Mouse (Mus musculus): Measurements from ENCODE around the gene Pgls.
A peak's percentile ranks its signal among the peaks of the same experiment; 100 is the strongest.

Gene Pgls

DNA sequence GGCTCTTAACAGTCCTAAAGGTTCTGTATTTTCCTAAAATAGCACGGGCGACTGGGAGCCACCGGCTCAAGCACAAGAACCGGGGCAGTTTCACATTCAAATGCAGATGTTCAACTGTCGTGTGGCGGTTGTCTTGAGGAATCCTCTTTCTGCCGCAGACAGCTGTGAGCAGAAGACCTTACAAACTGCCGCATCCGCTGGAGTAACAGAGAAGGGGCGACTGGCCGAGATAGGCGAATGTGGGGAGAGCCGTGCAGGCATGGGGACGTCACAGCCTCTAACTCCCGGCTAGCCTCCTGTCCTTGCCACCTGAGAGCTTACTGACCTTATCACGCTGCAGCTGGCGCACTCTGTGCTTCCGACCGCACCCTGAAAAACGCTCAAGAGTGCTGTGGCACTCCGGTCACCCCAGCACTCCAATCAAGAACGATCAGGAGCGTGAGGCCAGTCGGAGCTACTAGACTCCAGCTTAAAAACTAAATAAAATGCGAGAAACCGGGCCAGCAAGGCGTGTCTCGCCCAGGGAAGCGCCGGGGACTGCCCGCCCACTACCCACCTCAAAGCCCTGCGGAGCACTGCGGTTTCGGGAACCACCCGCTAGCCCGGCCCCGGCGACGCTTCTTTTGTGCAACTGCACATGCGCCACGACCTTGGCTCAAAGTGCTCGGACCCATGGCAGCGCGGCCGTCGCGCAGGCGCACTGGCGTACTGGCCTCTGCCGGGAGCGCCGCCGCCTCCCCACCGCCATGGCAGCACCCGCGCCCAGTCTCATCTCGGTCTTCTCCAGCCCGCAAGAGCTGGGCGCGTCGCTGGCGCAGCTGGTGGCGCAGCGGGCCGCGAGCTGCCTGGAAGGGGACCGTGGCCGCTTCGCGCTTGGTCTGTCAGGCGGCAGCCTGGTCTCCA, at the start of gene Pgls:
Pgls (plus strand) TSS at position 706 of the 903 bp plus-strand sequence.
- DNase-seq (ENCODE audit: low spot score), result peak; percentile 94

- peak; percentile 71 for DNase-seq (ENCODE audit: low spot score)
These were observed 49.2 kb upstream of the Pgls start, which contains the start of gene Mvb12a for GRCm38 (mm10) chr8:71542632-71543343. Gene Mvb12a (plus strand): TSS chr8:71542922.

DNA sequence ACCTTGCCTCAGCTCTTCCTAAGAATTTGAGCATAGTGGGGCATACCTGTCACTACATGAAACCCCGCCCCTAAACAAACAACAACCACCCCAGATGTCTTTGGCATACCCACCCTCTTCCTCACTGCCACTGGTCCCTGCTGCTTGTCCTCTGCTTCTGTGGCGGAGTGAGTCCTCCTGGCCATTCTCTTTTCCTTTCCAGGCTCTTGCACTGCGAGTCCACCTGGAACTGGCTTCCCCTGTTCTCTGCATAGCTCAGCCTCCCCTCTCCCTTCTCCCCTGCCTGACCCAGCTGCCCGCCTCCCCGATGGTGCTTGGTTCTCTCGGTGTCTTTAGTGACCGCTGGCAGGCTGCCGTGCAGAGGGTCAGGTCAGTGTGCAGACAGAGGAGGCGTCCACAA, 48.2 kb upstream of the Pgls start:
- no peak for DNase-seq (ENCODE audit: low spot score)

- no peak for DNase-seq (ENCODE audit: low spot score)
These were observed 46.9 kb upstream of the Pgls start for GRCm38 (mm10) chr8:71545053-71545452.

GRCm38 (mm10) chr8:71547590-71547989, 44.4 kb upstream of the Pgls start:
- DNase-seq (ENCODE audit: low spot score), result no peak

GRCm38 (mm10) chr8:71550754-71551153, 41.2 kb upstream of the Pgls start:
- DNase-seq (ENCODE audit: low spot score), result no peak

DNA sequence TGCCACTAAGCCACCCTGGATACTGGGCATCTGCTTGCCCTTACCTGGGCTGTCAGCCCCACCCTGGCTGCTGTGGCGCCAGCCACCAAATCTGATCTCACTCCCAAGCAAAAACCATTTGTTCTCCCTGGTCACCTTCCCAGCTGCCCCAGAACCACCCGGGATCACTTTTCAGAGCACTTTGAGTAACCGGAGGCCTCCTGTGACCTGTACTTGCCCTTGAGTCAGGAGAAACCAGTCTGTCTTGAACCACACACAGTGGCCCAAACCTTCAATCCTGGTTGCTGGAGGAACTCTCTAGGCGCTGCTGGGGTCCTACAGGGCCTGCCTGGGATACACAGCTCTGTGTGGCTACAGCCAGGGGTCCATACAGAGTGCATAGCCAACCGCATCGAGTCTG, 39.2 kb upstream of the Pgls start:
- DNase-seq (ENCODE audit: low spot score), result no peak

GRCm38 (mm10) chr8:71554001-71554400, 38.0 kb upstream of the Pgls start:
- no peak for DNase-seq (ENCODE audit: low spot score)

- no peak for DNase-seq (ENCODE audit: low spot score)
These were observed 37.3 kb upstream of the Pgls start for GRCm38 (mm10) chr8:71554644-71555043.

GRCm38 (mm10) chr8:71558071-71558957, 33.7 kb upstream of the Pgls start, which contains the start of gene Tmem221:
Gene Tmem221 (minus strand): TSS chr8:71558871.
- no peak for DNase-seq (ENCODE audit: low spot score)

DNA sequence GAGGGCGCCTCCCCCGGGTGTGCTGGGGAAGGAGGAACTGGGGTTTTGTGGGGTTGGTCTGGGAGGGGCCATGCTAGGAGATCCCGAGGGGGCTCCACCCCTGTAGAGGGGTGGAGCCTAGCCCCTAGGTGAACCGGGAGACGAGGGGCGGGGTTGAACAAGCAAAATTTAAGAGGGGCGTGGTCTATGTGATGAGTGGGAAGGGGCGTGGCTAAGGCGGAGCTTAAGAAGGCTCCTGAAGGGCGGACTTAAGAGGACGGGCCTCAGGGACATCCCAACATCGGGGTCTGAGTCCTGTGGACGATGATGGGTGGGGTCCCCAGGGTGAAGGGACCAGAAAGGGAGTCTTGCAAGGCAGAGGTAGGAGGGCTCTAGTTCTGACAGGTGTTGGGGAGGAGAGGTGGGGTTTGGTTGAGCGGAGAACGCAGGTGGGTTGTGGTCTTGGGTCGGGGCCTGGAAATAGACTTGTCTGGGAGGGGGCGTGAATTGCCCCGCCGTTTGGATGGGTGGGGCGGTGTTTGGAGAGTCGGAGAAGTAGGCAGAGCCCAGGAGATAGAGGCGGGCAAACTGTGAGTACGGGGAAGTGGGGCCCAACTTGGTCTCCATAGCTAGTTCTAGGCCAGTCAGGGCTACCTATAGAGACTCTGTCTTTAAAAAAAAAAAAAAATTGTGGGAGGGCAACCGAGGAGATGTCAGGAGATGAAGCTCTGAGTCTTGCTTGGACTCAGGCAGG, 32.9 kb upstream of the Pgls start:
- no peak for DNase-seq (ENCODE audit: low spot score)

- no peak for DNase-seq (ENCODE audit: low spot score)
These were observed 31.9 kb upstream of the Pgls start for GRCm38 (mm10) chr8:71560071-71560470.

DNA sequence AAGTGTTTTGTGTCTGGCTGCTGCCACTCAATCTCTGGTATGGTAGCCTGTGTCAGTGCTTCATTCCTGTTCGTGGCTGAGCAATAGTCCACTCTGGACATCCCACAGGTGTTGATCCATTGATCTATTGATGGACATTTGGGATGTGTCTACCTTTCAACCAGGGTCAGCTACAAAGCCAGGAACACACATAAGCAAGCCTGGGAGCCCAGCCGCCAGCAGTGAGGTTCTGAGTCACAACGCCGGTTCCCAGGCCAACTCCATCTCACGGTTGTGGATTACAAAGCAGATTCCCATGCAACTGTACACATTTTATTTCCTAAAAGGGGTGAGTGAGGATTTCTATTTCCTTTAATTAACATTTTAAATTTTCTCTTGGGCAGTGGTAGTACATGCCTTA, 31.2 kb upstream of the Pgls start:
- no peak for DNase-seq (ENCODE audit: low spot score)

DNA sequence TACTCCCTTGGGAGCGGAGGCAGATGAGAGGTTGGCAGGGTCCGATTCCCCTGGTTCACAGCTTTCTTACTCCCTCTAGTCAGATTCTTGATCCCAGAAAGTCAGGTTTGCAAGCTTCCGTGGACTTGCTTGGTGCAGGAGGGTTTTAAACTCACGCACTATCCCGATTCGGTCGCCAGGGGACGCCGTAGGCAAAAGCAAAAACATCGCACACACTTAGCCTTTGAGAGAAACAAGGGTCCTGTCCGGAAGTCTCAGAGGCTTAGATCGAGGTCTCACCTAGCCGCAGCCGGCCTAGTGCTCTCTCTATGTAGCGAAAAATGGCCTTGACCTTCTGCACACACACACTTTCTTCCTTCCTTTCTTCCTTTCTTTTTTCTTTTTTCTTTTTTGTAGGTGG, 30.6 kb upstream of the Pgls start:
- DNase-seq (ENCODE audit: low spot score), result no peak

- peak; percentile 75 for DNase-seq (ENCODE audit: low spot score)
These were observed 29.2 kb upstream of the Pgls start for GRCm38 (mm10) chr8:71562751-71563150.

- no peak for DNase-seq (ENCODE audit: low spot score)
These were observed 28.0 kb upstream of the Pgls start for GRCm38 (mm10) chr8:71563992-71564391.

DNA sequence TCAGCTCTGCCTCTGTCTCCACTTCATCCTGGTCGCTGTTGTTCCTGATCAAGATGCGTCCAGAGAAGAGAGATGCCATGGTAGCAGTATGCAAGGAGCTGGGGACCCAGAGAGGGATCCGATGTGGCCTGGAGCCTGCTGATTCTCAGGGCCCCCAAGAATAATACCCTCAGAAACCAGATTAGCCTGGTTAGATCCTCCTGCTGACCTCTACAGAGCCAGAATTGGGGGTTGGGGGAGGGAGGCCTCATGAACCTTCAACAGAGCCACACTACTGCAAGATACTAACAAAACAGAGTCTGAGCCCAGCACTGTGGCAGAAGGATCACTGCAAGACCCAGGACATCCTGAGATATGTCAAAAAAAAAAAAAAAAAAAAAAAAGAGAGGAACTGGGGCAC, 25.5 kb upstream of the Pgls start, which contains the start of gene Nxnl1:
Nxnl1 (minus strand) TSS at position 101 of the 400 bp plus-strand sequence.
- no peak for DNase-seq (ENCODE audit: low spot score)

DNA sequence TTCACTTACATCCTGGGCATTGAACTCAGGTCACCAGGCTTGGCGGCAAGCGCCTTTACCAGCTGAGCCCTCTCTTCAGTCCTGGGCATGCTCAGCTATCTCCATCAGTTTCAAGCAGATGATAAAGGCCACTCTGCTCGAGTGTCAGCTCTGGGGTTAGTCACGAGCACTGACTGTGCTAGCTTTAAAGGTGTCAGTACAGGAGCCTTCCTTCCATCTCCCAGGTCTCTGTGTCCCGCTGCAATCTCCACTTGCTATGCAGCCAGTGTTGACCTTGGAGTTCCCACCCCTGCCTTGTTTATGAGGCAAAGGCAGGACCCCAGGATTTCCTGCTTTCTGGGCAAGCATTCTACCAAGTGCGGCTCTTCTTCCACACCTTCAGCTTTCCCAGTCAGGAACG, 24.4 kb upstream of the Pgls start:
- no peak for DNase-seq (ENCODE audit: low spot score)

- DNase-seq (ENCODE audit: low spot score), result peak; percentile 54
These were observed 23.5 kb upstream of the Pgls start, which contains the start of gene Slc27a1 for GRCm38 (mm10) chr8:71568387-71568937. Gene Slc27a1 (plus strand): TSS chr8:71568882.

GRCm38 (mm10) chr8:71568941-71569340, 23.0 kb upstream of the Pgls start:
- DNase-seq (ENCODE audit: low spot score), result no peak

All from ovary, postnatal 10 days (tissue).